Mouse (Mus musculus) forebrain, embryonic 15.5 days (tissue): ENCODE data around the gene Uqcrc1. TPM values are rescaled to one million over a fixed set of nuclear protein-coding genes. Genes with fewer than 3 reads are reported as not detected.

Experiments
- ATAC-seq: fragments of 200-750 bp; cut with Nextera tagmentation; replicated peaks from 2 replicates; pipeline ENCODE4 v1.8.0; 2017; ENCODE audit warnings: mild to moderate bottlenecking, moderate TSS enrichment, moderate library complexity
- H3K27ac ChIP-seq: fragments of 300-500 bp; sonication (generic); replicated peaks from 2 replicates; pipeline ENCODE4 v1.5.1; 2015; ENCODE audit warnings: mild to moderate bottlenecking, inconsistent platforms
- H3K27me3 ChIP-seq: fragments of 300-500 bp; sonication (generic); 2 replicates; pipeline ENCODE4 v1.6.1; 2015; ENCODE audit warnings: inconsistent platforms
- H3K36me3 ChIP-seq: fragments of 300-500 bp; sonication (generic); 2 replicates; pipeline ENCODE4 v1.6.1; 2015; ENCODE audit warnings: mild to moderate bottlenecking, inconsistent platforms
- H3K4me1 ChIP-seq: fragments of 300-500 bp; sonication (generic); 2 replicates; pipeline ENCODE4 v1.6.1; 2015; ENCODE audit warnings: inconsistent platforms
- H3K4me2 ChIP-seq: fragments of 300-500 bp; sonication (generic); replicated peaks from 2 replicates; pipeline ENCODE4 v1.6.1; 2015; ENCODE audit warnings: mild to moderate bottlenecking, inconsistent platforms
- H3K4me3 ChIP-seq: fragments of 300-500 bp; sonication (generic); 2 replicates; pipeline ENCODE4 v1.5.1; 2015; ENCODE audit warnings: mild to moderate bottlenecking, inconsistent platforms
- H3K9ac ChIP-seq: fragments of 300-500 bp; sonication (generic); replicated peaks from 2 replicates; pipeline ENCODE4 v1.6.1; 2015; ENCODE audit warnings: mild to moderate bottlenecking, inconsistent platforms
- H3K9me3 ChIP-seq: fragments of 300-500 bp; sonication (generic); 2 replicates; pipeline ENCODE4 v1.6.1; 2016; ENCODE audit warnings: inconsistent platforms
- WGBS: fragments of 180-500 bp; shearing (Covaris S2); methylation state at CpG from one replicate; pipeline ENCODE4 v1.1.7; 2015; ENCODE audit warnings: mixed read lengths; 5-methylcytosine and 5-hydroxymethylcytosine counted together
- polyA plus RNA-seq: library from polyadenylated mRNA; unstranded; fragments of >200 nt; fragmentation: Nextera tagmentation; extraction: Ambion mirVana; gene quantifications from 2 replicates; pipeline ENCODE4 v1.2.1, GENCODE M21; 2015

Gene Uqcrc1
- polyA plus RNA-seq, 1 experiment from 2014 or later, result 384 TPM

GRCm38 (mm10) chr9:108987704-108988350 is 51.4 kb downstream of the Uqcrc1 start:
- no peak overlapping the region for H3K27ac ChIP-seq
- H3K36me3 ChIP-seq, result no peaks in the 10 kb centered on the region
- no peak overlapping the region for H3K4me3 ChIP-seq
- no peaks in the 10 kb centered on the region for H3K9me3 ChIP-seq
- H3K4me1 ChIP-seq, result peaks cover 18% of the 10 kb centered on the region
- H3K27me3 ChIP-seq, result no peaks in the 10 kb centered on the region
- H3K9ac ChIP-seq, result no peak overlapping the region
- no peak for ATAC-seq
- 23% methylated on average over 15 of the region's 15 CpGs for WGBS
- no peak overlapping the region for H3K4me2 ChIP-seq

GRCm38 (mm10) chr9:108989802-108990461 is 53.5 kb downstream of the Uqcrc1 start:
- H3K4me3 ChIP-seq, result no peak overlapping the region
- peaks cover 21% of the 10 kb centered on the region for H3K4me1 ChIP-seq
- no peak overlapping the region for H3K9ac ChIP-seq
- ATAC-seq, result no peak
- WGBS, result 82% methylated on average over 4 of the region's 4 CpGs
- no peaks in the 10 kb centered on the region for H3K9me3 ChIP-seq
- no peaks in the 10 kb centered on the region for H3K27me3 ChIP-seq
- H3K4me2 ChIP-seq, result no peak overlapping the region
- no peaks in the 10 kb centered on the region for H3K36me3 ChIP-seq
- no peak overlapping the region for H3K27ac ChIP-seq

GRCm38 (mm10) chr9:108990462-108990820 is 54.0 kb downstream of the Uqcrc1 start:
- Histone ChIP-seq H3K9me3 (no peaks in the 10 kb centered on the region), H3K36me3 (no peaks in the 10 kb centered on the region), H3K4me3 (no peak overlapping the region), H3K9ac (no peak overlapping the region), H3K4me1 (peaks cover 21% of the 10 kb centered on the region), H3K27me3 (no peaks in the 10 kb centered on the region), H3K27ac (no peak overlapping the region), H3K4me2 (no peak overlapping the region)
- 52% methylated on average over 7 of the region's 7 CpGs for WGBS
- ATAC-seq, result no peak

DNA sequence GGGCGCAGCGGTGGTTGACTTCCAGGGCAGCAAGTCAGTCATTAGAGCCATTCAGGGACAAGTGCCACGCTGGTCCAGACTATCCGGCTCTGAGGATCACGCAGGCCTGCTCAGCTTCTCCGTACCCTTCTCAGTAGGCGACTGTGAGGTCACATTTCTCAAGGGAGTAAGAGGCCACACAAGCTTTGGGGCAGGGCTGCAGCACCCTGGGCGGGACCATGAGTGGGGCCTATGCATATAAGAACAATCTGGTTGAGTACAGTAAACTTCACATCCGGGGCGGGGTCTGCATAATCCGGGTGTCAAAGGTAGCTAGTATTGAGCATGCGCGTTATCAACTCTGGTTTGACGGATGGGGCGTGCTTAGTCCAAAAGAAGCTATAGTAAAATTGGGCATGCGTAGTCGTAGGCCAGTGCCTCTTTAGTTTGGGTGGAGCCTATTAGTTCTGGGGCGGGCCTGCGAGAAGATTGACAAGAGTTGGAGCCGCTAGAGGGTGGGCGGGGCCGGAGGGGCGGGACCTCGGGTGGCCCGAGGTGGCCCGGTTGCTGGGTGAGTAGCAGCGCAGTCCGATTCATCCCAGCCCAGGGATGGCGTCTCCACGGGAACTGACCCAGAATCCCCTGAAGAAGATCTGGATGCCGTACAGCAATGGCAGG is 55.1 kb downstream of the Uqcrc1 start, which contains the start of gene Pfkfb4:
TSS of gene Pfkfb4 (plus strand) at position 351 of the 657 bp plus-strand sequence.
- Histone ChIP-seq H3K4me3 (peak within 1 kb of the TSS; percentile 49), H3K9me3 (no peaks in the 10 kb centered on the region), H3K9ac (peak within 1 kb of the TSS; percentile 52), H3K4me1 (peaks cover 21% of the 10 kb centered on the region), H3K4me2 (peak within 1 kb of the TSS; percentile 65), H3K36me3 (no peaks in the 10 kb centered on the region), H3K27ac (peak within 1 kb of the TSS; percentile 84), H3K27me3 (no peaks in the 10 kb centered on the region)
- peak; percentile 94 for ATAC-seq
- 1% methylated on average over 31 of the region's 31 CpGs for WGBS

- Histone ChIP-seq H3K9ac (peak overlapping the region; percentile 52), H3K4me3 (peak overlapping the region; percentile 49), H3K27ac (peak overlapping the region; percentile 66), H3K4me1 (peaks cover 21% of the 10 kb centered on the region), H3K9me3 (no peaks in the 10 kb centered on the region), H3K4me2 (peak overlapping the region; percentile 65), H3K27me3 (no peaks in the 10 kb centered on the region), H3K36me3 (no peaks in the 10 kb centered on the region)
- no peak for ATAC-seq
- 4% methylated on average over 18 of the region's 18 CpGs for WGBS
These were observed 55.6 kb downstream of the Uqcrc1 start for GRCm38 (mm10) chr9:108992085-108992469.

GRCm38 (mm10) chr9:108992620-108993361 is 56.4 kb downstream of the Uqcrc1 start:
- WGBS, result 86% methylated on average over 9 of the region's 9 CpGs
- Histone ChIP-seq H3K27ac (no peak overlapping the region), H3K4me3 (peak overlapping the region; percentile 49), H3K9me3 (no peaks in the 10 kb centered on the region), H3K27me3 (no peaks in the 10 kb centered on the region), H3K36me3 (no peaks in the 10 kb centered on the region), H3K9ac (peak overlapping the region; percentile 52; the same call in 1 of the 2 replicates), H3K4me2 (peak overlapping the region; percentile 65), H3K4me1 (peaks cover 21% of the 10 kb centered on the region)
- no peak for ATAC-seq

GRCm38 (mm10) chr9:108996411-108996810 is 60.0 kb downstream of the Uqcrc1 start:
- no peak overlapping the region for H3K9ac ChIP-seq
- no peak for ATAC-seq
- WGBS, result 79% methylated on average over 9 of the region's 9 CpGs

GRCm38 (mm10) chr9:108998287-108999166 is 62.1 kb downstream of the Uqcrc1 start:
- no peak overlapping the region for H3K9ac ChIP-seq
- WGBS, result 77% methylated on average over 19 of the region's 19 CpGs
- ATAC-seq, result no peak
- no peak overlapping the region for H3K4me3 ChIP-seq
- no peak overlapping the region for H3K4me2 ChIP-seq
- H3K27me3 ChIP-seq, result no peaks in the 10 kb centered on the region
- H3K9me3 ChIP-seq, result no peaks in the 10 kb centered on the region
- no peaks in the 10 kb centered on the region for H3K4me1 ChIP-seq
- no peaks in the 10 kb centered on the region for H3K36me3 ChIP-seq
- H3K27ac ChIP-seq, result 0 out of 2 replicates have a peak overlapping the region, but pooled peaks have one; percentile 11

More at GRCm38 (mm10) chr9:108996411-108996810, 60.0 kb downstream of the Uqcrc1 start:
- H3K9me3 ChIP-seq, result no peaks in the 10 kb centered on the region
- peaks cover 10% of the 10 kb centered on the region for H3K4me1 ChIP-seq
- H3K36me3 ChIP-seq, result no peaks in the 10 kb centered on the region
- H3K4me2 ChIP-seq, result no peak overlapping the region
- H3K27ac ChIP-seq, result no peak overlapping the region
- H3K27me3 ChIP-seq, result no peaks in the 10 kb centered on the region
- H3K4me3 ChIP-seq, result no peak overlapping the region

DNA sequence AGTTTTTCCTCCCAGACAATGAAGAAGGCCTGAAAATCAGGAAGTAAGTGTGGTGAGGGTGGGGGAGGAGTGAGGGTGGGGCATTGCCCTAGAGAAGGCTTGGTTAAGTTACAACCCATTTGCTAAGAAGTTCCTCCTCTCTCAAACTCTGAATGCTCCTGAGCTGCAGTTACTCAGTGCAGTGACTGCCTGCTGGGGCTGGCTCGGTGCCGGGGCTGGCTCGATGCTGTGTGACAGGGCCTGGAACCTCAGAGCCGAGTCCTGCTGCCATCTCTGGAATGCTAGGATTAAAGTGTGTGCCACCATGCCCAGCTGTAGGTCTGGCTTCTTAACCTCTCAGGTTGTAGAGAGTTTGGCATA is 62.7 kb downstream of the Uqcrc1 start:
- no peak for ATAC-seq
- WGBS, result 79% methylated on average over 4 of the region's 4 CpGs

More for the DNA sequence above, 62.7 kb downstream of the Uqcrc1 start:
- Histone ChIP-seq H3K4me2 (no peak overlapping the region), H3K27ac (no peak overlapping the region), H3K9me3 (no peaks in the 10 kb centered on the region), H3K36me3 (no peaks in the 10 kb centered on the region), H3K27me3 (no peaks in the 10 kb centered on the region), H3K4me1 (no peaks in the 10 kb centered on the region), H3K4me3 (no peak overlapping the region), H3K9ac (no peak overlapping the region)
